Mouse (Mus musculus): ENCODE data around the gene Trmt44. TPM values are rescaled to one million over a fixed set of nuclear protein-coding genes. Genes with fewer than 3 reads are reported as not detected.

Gene Trmt44
- polyA plus RNA-seq, 1 experiment from 2014 or later: 9.3 TPM

- H3K4me3 ChIP-seq (replicated peaks; ENCODE audit: low read length): no peak overlapping the region
- no peak overlapping the region for H3K9ac ChIP-seq (replicated peaks; ENCODE audit: low read depth, low read length)
- H3K36me3 ChIP-seq (ENCODE audit: control insufficient read depth, insufficient read depth): no peaks in the 10 kb centered on the region
- no peak overlapping the region for H3K4me2 ChIP-seq (ENCODE audit: low read length)
- ATAC-seq: no peak
- no peaks in the 10 kb centered on the region for H3K4me1 ChIP-seq (replicated peaks; ENCODE audit: control insufficient read depth, insufficient read depth, low read length)
- no peaks in the 10 kb centered on the region for H3K9me3 ChIP-seq (ENCODE audit: control insufficient read depth, low read length)
- H3K27ac ChIP-seq (ENCODE audit: low read length): no peak overlapping the region
- 88% methylated on average over 11 of the region's 11 CpGs for WGBS
- no peaks in the 10 kb centered on the region for H3K27me3 ChIP-seq (replicated peaks; ENCODE audit: control insufficient read depth, insufficient read depth, low read length)
Observed at GRCm38 (mm10) chr5:35516781-35517180, 58.1 kb downstream of the Trmt44 start.

- H3K9me3 ChIP-seq (ENCODE audit: control insufficient read depth, low read length): no peaks in the 10 kb centered on the region
- H3K36me3 ChIP-seq (ENCODE audit: control insufficient read depth, insufficient read depth): no peaks in the 10 kb centered on the region
- 13% methylated on average over 5 of the region's 5 CpGs for WGBS
- no peak overlapping the region for H3K9ac ChIP-seq (replicated peaks; ENCODE audit: low read depth, low read length)
- no peak overlapping the region for H3K27ac ChIP-seq (ENCODE audit: low read length)
- ATAC-seq: 0 out of 2 replicates have a peak, but pooled peaks have one; percentile 43
- H3K4me1 ChIP-seq (replicated peaks; ENCODE audit: control insufficient read depth, insufficient read depth, low read length): no peaks in the 10 kb centered on the region
- H3K4me3 ChIP-seq (replicated peaks; ENCODE audit: low read length): no peak overlapping the region
- H3K27me3 ChIP-seq (replicated peaks; ENCODE audit: control insufficient read depth, insufficient read depth, low read length): no peaks in the 10 kb centered on the region
- no peak overlapping the region for H3K4me2 ChIP-seq (ENCODE audit: low read length)
Observed at GRCm38 (mm10) chr5:35510589-35510988, 64.3 kb downstream of the Trmt44 start.

Other genes starting within 250 kb of the Trmt44 start
- gene Hmx1, start 186.0 kb downstream of the Trmt44 start, polyA plus RNA-seq (2015; fragmentation: Nextera tagmentation; extraction: Ambion mirVana): not detected in 2 replicates
- gene Cpz, start 49.4 kb downstream of the Trmt44 start, polyA plus RNA-seq (2015; fragmentation: Nextera tagmentation; extraction: Ambion mirVana): 1.2 and 1.7 TPM in 2 replicates
- 13.0 and 15.9 TPM in 2 replicates for gene Acox3, start 8.0 kb upstream of the Trmt44 start, polyA plus RNA-seq (2015; fragmentation: Nextera tagmentation; extraction: Ambion mirVana)
- 11.3 and 11.8 TPM in 2 replicates for gene Htra3, start 104.7 kb upstream of the Trmt44 start, polyA plus RNA-seq (2015; fragmentation: Nextera tagmentation; extraction: Ambion mirVana)
- gene Sh3tc1, start 164.9 kb upstream of the Trmt44 start, polyA plus RNA-seq (2015; fragmentation: Nextera tagmentation; extraction: Ambion mirVana): 2.3 and 2.8 TPM in 2 replicates
- gene Ablim2, start 182.8 kb upstream of the Trmt44 start, polyA plus RNA-seq (2015; fragmentation: Nextera tagmentation; extraction: Ambion mirVana): 9.4 and 16.3 TPM in 2 replicates